Mouse (Mus musculus) intestine, postnatal 0 days (tissue): ENCODE data around the gene Zfp784. TPM values are rescaled to one million over a fixed set of nuclear protein-coding genes. Genes with fewer than 3 reads are reported as not detected.
"Not testable (repeated sequence)": the region's sequence is repeated elsewhere in the genome, so short reads cannot be mapped to it uniquely, and the experiment has no call there.

Experiments
- ATAC-seq: fragments of 200-750 bp; cut with Nextera tagmentation; 2 replicates; pipeline ENCODE4 v1.8.0; 2017; ENCODE audit warnings: mild to moderate bottlenecking, moderate TSS enrichment, moderate library complexity
- H3K27ac ChIP-seq: fragments of 300-500 bp; sonication (generic); 2 replicates; pipeline ENCODE4 v1.5.1; 2014; ENCODE audit warnings: mild to moderate bottlenecking, low read depth, low read length, moderate library complexity
- H3K27me3 ChIP-seq: fragments of 300-500 bp; sonication (generic); replicated peaks from 2 replicates; pipeline ENCODE4 v1.6.1; 2014; ENCODE audit warnings: low read length, mixed read lengths; ENCODE audit not compliant: control insufficient read depth, insufficient read depth
- H3K36me3 ChIP-seq: fragments of 300-500 bp; sonication (generic); 2 replicates; pipeline ENCODE4 v1.6.1; 2014; ENCODE audit warnings: mild to moderate bottlenecking, moderate library complexity; ENCODE audit not compliant: control insufficient read depth, insufficient read depth
- H3K4me1 ChIP-seq: fragments of 300-500 bp; sonication (generic); replicated peaks from 2 replicates; pipeline ENCODE4 v1.6.1; 2014; ENCODE audit warnings: antibody characterized with exemption, low read length, mixed read lengths; ENCODE audit not compliant: control insufficient read depth, insufficient read depth
- H3K4me2 ChIP-seq: fragments of 300-500 bp; sonication (generic); replicated peaks from 2 replicates; pipeline ENCODE4 v1.6.1; 2014; ENCODE audit warnings: low read depth, mild to moderate bottlenecking, moderate library complexity
- H3K4me3 ChIP-seq: fragments of 300-500 bp; sonication (generic); 2 replicates; pipeline ENCODE4 v1.5.1; 2014; ENCODE audit warnings: low read depth, low read length
- H3K9ac ChIP-seq: fragments of 300-500 bp; sonication (generic); 2 replicates; pipeline ENCODE4 v1.6.1; 2014; ENCODE audit warnings: mild to moderate bottlenecking, low read depth, low read length
- H3K9me3 ChIP-seq: fragments of 300-500 bp; sonication (generic); 2 replicates; pipeline ENCODE4 v1.6.1; 2016; ENCODE audit warnings: mixed run types; ENCODE audit not compliant: control insufficient read depth
- CTCF ChIP-seq: sonication (generic); IDR thresholded peaks from 2 replicates; pipeline ENCODE4 v1.5.1; 2016; ENCODE audit warnings: low read depth, mild to moderate bottlenecking, control low read depth, antibody characterized with exemption, moderate library complexity
- WGBS: fragments of 180-500 bp; shearing (Covaris S2); extraction: QIAGEN DNeasy Blood & Tissue Kit; methylation state at CpG from one replicate; pipeline ENCODE4 v1.1.7; 2014; 5-methylcytosine and 5-hydroxymethylcytosine counted together
- polyA plus RNA-seq: library from polyadenylated mRNA; unstranded; fragments of >200 nt; fragmentation: Nextera tagmentation; extraction: Ambion mirVana; gene quantifications from 2 replicates; pipeline ENCODE4 v1.2.1, GENCODE M21; 2015

The Zfp784 gene
- polyA plus RNA-seq, 1 experiment from 2014 or later, result 6.4 TPM

GRCm38 (mm10) chr7:5020000-5020681 is 18.1 kb downstream of the Zfp784 start, which contains the start of the genes Zfp865 and Ccdc106:
Zfp865 (plus strand) TSS chr7:5020376.
Ccdc106 (plus strand) TSS chr7:5020553.
- peak within 1 kb of the TSS; percentile 95 for H3K27ac ChIP-seq
- H3K9me3 ChIP-seq, result no peaks in the 10 kb centered on the region
- 0 out of 2 replicates have a peak, but pooled peaks have one; percentile 9 for TF ChIP-seq CTCF
- peak within 1 kb of the TSS; percentile 88 for H3K4me3 ChIP-seq
- H3K9ac ChIP-seq, result peak within 1 kb of the TSS; percentile 96
- H3K4me2 ChIP-seq, result peak within 1 kb of the TSS; percentile 75
- no peaks in the 10 kb centered on the region for H3K27me3 ChIP-seq
- ATAC-seq, result peak; percentile 86
- peaks cover 3% of the 10 kb centered on the region; the same call in 1 of the 2 replicates for H3K4me1 ChIP-seq
- peaks cover 22% of the 10 kb centered on the region; the same call in 1 of the 2 replicates for H3K36me3 ChIP-seq
- under 1% methylated on average over 49 of the region's 49 CpGs for WGBS

DNA sequence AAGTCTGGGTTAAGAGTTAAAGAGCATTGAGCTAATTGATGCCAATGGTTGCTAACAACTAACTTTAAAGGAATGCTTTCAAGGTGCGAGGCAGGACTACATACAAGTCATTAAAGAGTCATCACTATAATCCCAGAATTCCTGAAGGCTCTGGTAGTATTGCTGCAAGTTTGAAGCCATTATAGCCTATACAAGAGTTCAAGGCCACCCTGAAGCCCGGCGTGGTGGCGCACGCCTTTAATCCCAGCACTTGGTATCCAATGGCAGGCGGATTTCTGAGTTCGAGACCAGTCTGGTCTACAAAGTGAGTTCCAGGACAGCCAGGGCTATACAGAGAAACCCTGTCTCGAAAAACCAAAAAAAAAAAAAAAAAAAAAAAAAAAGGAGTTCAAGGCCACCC is 18.7 kb downstream of the Zfp784 start:
- Histone ChIP-seq H3K4me3 (peak overlapping the region; percentile 88), H3K4me2 (peak overlapping the region; percentile 75), H3K27ac (peak overlapping the region; percentile 95), H3K36me3 (peaks cover 20% of the 10 kb centered on the region; the same call in 1 of the 2 replicates)
- 22% methylated on average over 8 of the region's 8 CpGs for WGBS
- not testable (repeated sequence) for ATAC-seq, H3K4me1 ChIP-seq, H3K9ac ChIP-seq, H3K9me3 ChIP-seq, H3K27me3 ChIP-seq

- WGBS, result 96% methylated on average over 21 of the region's 21 CpGs
- Histone ChIP-seq H3K4me1 (peaks cover 3% of the 10 kb centered on the region; the same call in 1 of the 2 replicates), H3K9ac (no peak overlapping the region)
These were observed 20.3 kb downstream of the Zfp784 start for GRCm38 (mm10) chr7:5017931-5018330.

GRCm38 (mm10) chr7:5017352-5017751 is 20.9 kb downstream of the Zfp784 start:
- no peak overlapping the region for H3K27ac ChIP-seq
- no peak overlapping the region for H3K4me3 ChIP-seq
- no peak for ATAC-seq
- TF ChIP-seq CTCF, result peak; percentile 40
- H3K9me3 ChIP-seq, result no peaks in the 10 kb centered on the region
- no peaks in the 10 kb centered on the region for H3K27me3 ChIP-seq
- H3K4me2 ChIP-seq, result no peak overlapping the region
- 94% methylated on average over 16 of the region's 16 CpGs for WGBS
- H3K4me1 ChIP-seq, result peaks cover 3% of the 10 kb centered on the region; the same call in 1 of the 2 replicates
- no peak overlapping the region for H3K9ac ChIP-seq
- H3K36me3 ChIP-seq, result peaks cover 15% of the 10 kb centered on the region

More at GRCm38 (mm10) chr7:5017931-5018330, 20.3 kb downstream of the Zfp784 start:
- no peak for ATAC-seq
- Histone ChIP-seq H3K9me3 (no peaks in the 10 kb centered on the region), H3K4me2 (no peak overlapping the region), H3K4me3 (no peak overlapping the region), H3K27ac (no peak overlapping the region), H3K27me3 (no peaks in the 10 kb centered on the region), H3K36me3 (peaks cover 10% of the 10 kb centered on the region; the same call in 1 of the 2 replicates)
- no peak for TF ChIP-seq CTCF

DNA sequence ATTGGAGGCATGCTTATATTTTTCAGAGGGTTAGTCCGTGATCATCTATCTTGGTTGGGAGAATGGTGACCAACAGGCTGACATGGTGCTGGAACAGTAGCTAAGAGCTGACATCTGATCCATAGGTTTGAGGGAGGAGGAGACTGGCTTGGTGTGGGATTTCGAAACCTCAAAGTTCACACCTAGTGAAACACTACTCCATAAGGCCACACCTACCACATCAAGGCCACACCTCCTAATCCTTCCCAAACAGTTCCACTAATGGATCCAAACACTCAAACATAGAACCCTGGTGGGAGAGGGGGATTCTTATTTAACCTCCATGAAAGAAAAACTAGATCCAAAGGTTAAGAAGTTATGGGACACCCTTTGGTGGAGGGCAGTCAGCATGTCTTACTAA is 21.3 kb downstream of the Zfp784 start:
- H3K4me2 ChIP-seq, result no peak overlapping the region
- peaks cover 3% of the 10 kb centered on the region; the same call in 1 of the 2 replicates for H3K4me1 ChIP-seq
- no peak overlapping the region for H3K4me3 ChIP-seq
- H3K9ac ChIP-seq, result no peak overlapping the region
- H3K36me3 ChIP-seq, result peaks cover 19% of the 10 kb centered on the region
- WGBS, result 96% methylated on average over 2 of the region's 2 CpGs
- H3K9me3 ChIP-seq, result no peaks in the 10 kb centered on the region
- no peak for ATAC-seq
- no peak for TF ChIP-seq CTCF
- H3K27me3 ChIP-seq, result no peaks in the 10 kb centered on the region
- H3K27ac ChIP-seq, result no peak overlapping the region

DNA sequence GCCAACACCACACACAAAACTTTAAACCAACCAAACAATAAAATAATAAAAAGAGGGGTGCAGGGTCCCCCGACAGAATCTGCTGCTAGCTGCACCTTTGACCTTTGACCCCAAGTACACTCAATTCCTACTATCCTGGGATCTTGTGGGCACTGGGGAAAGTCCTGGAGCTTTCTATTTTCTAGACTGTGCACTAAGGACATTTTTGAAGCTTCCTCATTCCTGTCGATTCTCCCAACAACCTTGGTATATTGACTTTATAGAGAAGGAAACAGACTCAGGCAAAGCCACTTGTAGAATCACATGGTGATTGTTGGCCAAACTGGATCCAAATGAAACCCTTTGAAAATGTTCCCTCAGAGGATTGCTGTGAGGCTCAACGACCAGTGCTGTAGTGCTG is 22.2 kb downstream of the Zfp784 start:
- Histone ChIP-seq H3K27ac (peak overlapping the region; percentile 100), H3K27me3 (no peaks in the 10 kb centered on the region), H3K9ac (peak overlapping the region; percentile 83; the same call in 1 of the 2 replicates), H3K4me2 (peak overlapping the region; percentile 82), H3K4me1 (peaks cover 3% of the 10 kb centered on the region; the same call in 1 of the 2 replicates), H3K9me3 (no peaks in the 10 kb centered on the region), H3K36me3 (peaks cover 28% of the 10 kb centered on the region), H3K4me3 (peak overlapping the region; percentile 60)
- TF ChIP-seq CTCF, result no peak
- WGBS, result 29% methylated on average over 3 of the region's 3 CpGs
- peak; percentile 22 for ATAC-seq
